Mouse (Mus musculus) heart, adult 2 months (tissue): Measurements from ENCODE around the gene Atp11a. TPM values are rescaled to one million over a fixed set of nuclear protein-coding genes. Genes with fewer than 3 reads are reported as not detected.
A peak's percentile ranks its signal among the peaks of the same experiment; 100 is the strongest.

Experiments
- DNase-seq, 2 experiments: peaks; one replicate each; pipeline ENCODE4 v3.0.0; 2021
- H3K27ac ChIP-seq: fragments of 200-600 bp; 2 replicates; pipeline ENCODE4 v1.8.1; 2022
- H3K27me3 ChIP-seq: fragments of 200-500 bp; 2 replicates; pipeline ENCODE4 v1.6.1; 2012; ENCODE audit warnings: mild to moderate bottlenecking, low read length, inconsistent platforms, mixed read lengths; ENCODE audit not compliant: control insufficient read depth, insufficient read depth
- H3K36me3 ChIP-seq: fragments of 200-500 bp; 2 replicates; pipeline ENCODE4 v1.6.1; 2012; ENCODE audit warnings: low read length, inconsistent platforms; ENCODE audit not compliant: control insufficient read depth, insufficient read depth
- H3K4me1 ChIP-seq: fragments of 200-500 bp; 2 replicates; pipeline ENCODE4 v1.6.1; 2011; ENCODE audit warnings: low read length; ENCODE audit not compliant: control insufficient read depth, insufficient read depth
- H3K4me3 ChIP-seq: fragments of 200-600 bp; 2 replicates; pipeline ENCODE4 v1.8.1; 2022
- H3K79me2 ChIP-seq: fragments of 200-500 bp; replicated peaks from 2 replicates; pipeline ENCODE4 v1.6.1; 2012; ENCODE audit warnings: mild to moderate bottlenecking, inconsistent platforms, low read length, moderate library complexity, mixed read lengths; ENCODE audit not compliant: control insufficient read depth, insufficient read depth
- H3K9ac ChIP-seq: fragments of 200-500 bp; 2 replicates; pipeline ENCODE4 v1.6.1; 2012; ENCODE audit warnings: low read depth, mild to moderate bottlenecking, control low read depth, inconsistent platforms, low read length, mixed read lengths
- CTCF ChIP-seq: fragments of 200-600 bp; IDR thresholded peaks from 2 replicates; pipeline ENCODE4 v1.8.1; 2022; ENCODE audit warnings: antibody characterized with exemption, mild to moderate bottlenecking, moderate library complexity
- EP300 ChIP-seq: fragments of 200-500 bp; IDR thresholded peaks from 2 replicates; pipeline ENCODE4 v1.6.1; 2011; ENCODE audit warnings: low read depth, low read length, control low read depth; ENCODE audit not compliant: insufficient read depth
- POLR2A ChIP-seq: fragments of 200-500 bp; IDR thresholded peaks from 2 replicates; pipeline ENCODE4 v1.6.1; 2011; ENCODE audit warnings: mild to moderate bottlenecking, low read depth, low read length, control low read depth; ENCODE audit not compliant: insufficient read depth
- WGBS: fragments of 180-500 bp; shearing (Covaris S2); methylation state at CpG from one replicate; pipeline ENCODE4 v1.1.7; 2018; 5-methylcytosine and 5-hydroxymethylcytosine counted together
- intact Hi-C: fragments of 180-260 bp; cut with DNase I; formaldehyde crosslinking; loops from one replicate; pipeline ENCODE4 v1.15.1; 2025
- polyA plus RNA-seq: library from polyadenylated mRNA; depleted of rRNA; stranded (reverse); fragments of >200 nt; gene quantifications from 2 replicates; pipeline ENCODE4 v1.2.3, GENCODE M21; 2012
- total RNA-seq, 2 experiments: library from RNA; stranded (reverse); gene quantifications; 2 replicates each; pipeline ENCODE4 v1.2.3; 2021

Atp11a gene
- total and polyA plus RNA-seq, 3 experiments = 56.0 to 80.1 (median 79.5) TPM

DNA sequence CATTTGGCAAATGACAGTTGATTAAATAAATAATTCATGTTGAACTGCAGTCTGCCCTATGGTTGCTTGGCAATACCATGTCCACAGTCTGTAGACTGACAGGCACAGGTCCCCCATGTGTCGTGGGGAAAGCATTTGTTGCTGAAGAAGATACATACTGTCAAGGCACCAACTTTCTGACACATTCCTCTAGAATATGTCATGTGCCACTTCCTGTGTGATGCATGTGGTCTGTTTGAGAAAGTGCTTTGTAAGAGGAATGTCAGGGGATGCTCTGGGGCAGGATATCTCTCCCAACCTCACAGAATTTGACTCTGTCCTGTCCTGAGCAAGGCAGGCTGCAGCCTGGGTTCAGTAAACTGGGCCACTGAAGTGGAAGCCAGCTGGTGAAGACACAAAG lies 72.6 kb downstream of the Atp11a start:
- no peak for DNase-seq
- Histone ChIP-seq H3K36me3 (no peaks in the 10 kb centered on the region), H3K79me2 (no peaks in the 10 kb centered on the region), H3K27ac (no peak overlapping the region), H3K9ac (no peak overlapping the region), H3K27me3 (no peaks in the 10 kb centered on the region), H3K4me3 (no peak overlapping the region), H3K4me1 (peaks cover 3% of the 10 kb centered on the region; the same call in 1 of the 2 replicates)
- TF ChIP-seq CTCF = no peak
- TF ChIP-seq EP300 = no peak
- TF ChIP-seq POLR2A = no peak
- 80% methylated on average over 1 of the region's 1 CpGs for WGBS
- intact Hi-C loops = no loop called here

GRCm38 (mm10) chr8:12831659-12832589 lies 75.1 kb downstream of the Atp11a start:
- WGBS = 91% methylated on average over 7 of the region's 7 CpGs
- Histone ChIP-seq H3K27ac (no peak overlapping the region), H3K79me2 (no peaks in the 10 kb centered on the region), H3K4me3 (no peak overlapping the region), H3K9ac (no peak overlapping the region), H3K27me3 (no peaks in the 10 kb centered on the region), H3K36me3 (no peaks in the 10 kb centered on the region), H3K4me1 (peaks cover 2% of the 10 kb centered on the region; the same call in 1 of the 2 replicates)
- intact Hi-C loops = no loop called here
- TF ChIP-seq EP300 (no peak), POLR2A (no peak), CTCF (no peak)
- DNase-seq = no peak

DNA sequence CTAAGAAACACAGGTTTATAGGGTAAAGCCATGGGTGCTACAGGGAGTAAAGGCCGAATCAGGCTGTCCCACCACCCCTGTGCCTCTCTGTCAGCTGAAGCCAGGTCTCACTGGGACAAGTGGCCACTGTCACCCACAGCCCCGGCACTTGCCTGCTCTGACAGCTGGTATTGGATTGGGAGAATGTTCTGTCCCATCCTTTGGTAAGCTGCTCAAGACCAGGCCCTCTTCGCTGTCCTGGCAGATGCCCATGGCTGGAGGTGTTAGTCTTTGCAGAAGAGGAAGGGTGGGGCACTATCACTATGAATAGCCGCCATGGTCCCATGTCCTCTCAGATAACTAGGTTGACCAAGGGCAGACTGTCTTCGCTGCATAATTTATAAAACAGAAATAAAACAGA lies 76.8 kb downstream of the Atp11a start:
- Histone ChIP-seq H3K4me1 (peaks cover 2% of the 10 kb centered on the region; the same call in 1 of the 2 replicates), H3K9ac (no peak overlapping the region), H3K27ac (peak overlapping the region; percentile 33), H3K79me2 (no peaks in the 10 kb centered on the region), H3K36me3 (no peaks in the 10 kb centered on the region), H3K27me3 (no peaks in the 10 kb centered on the region), H3K4me3 (no peak overlapping the region)
- DNase-seq = peak in 1 of 2 experiments; percentile 50
- intact Hi-C loops = no loop called here
- 52% methylated on average over 5 of the region's 5 CpGs for WGBS
- TF ChIP-seq EP300 = 0 out of 2 replicates have a peak, but pooled peaks have one; percentile 10
- TF ChIP-seq POLR2A = no peak

GRCm38 (mm10) chr8:12840834-12841233 lies 84.0 kb downstream of the Atp11a start:
- H3K36me3 ChIP-seq = no peaks in the 10 kb centered on the region
- H3K9ac ChIP-seq = no peak overlapping the region
- no peaks in the 10 kb centered on the region for H3K79me2 ChIP-seq
- H3K4me3 ChIP-seq = no peak overlapping the region
- no peaks in the 10 kb centered on the region for H3K4me1 ChIP-seq
- intact Hi-C loops = no loop called here
- no peak for TF ChIP-seq EP300
- TF ChIP-seq POLR2A = no peak
- no peak for TF ChIP-seq CTCF
- 92% methylated on average over 7 of the region's 7 CpGs for WGBS
- no peak overlapping the region for H3K27ac ChIP-seq
- no peaks in the 10 kb centered on the region for H3K27me3 ChIP-seq
- DNase-seq = no peak

GRCm38 (mm10) chr8:12842342-12842995 lies 85.7 kb downstream of the Atp11a start:
- no peak for DNase-seq
- 78% methylated on average over 11 of the region's 11 CpGs for WGBS
- Histone ChIP-seq H3K9ac (no peak overlapping the region), H3K27me3 (no peaks in the 10 kb centered on the region), H3K36me3 (no peaks in the 10 kb centered on the region), H3K27ac (no peak overlapping the region), H3K4me1 (no peaks in the 10 kb centered on the region), H3K4me3 (no peak overlapping the region), H3K79me2 (no peaks in the 10 kb centered on the region)
- intact Hi-C loops = no loop called here
- TF ChIP-seq CTCF = no peak
- TF ChIP-seq EP300 = no peak
- TF ChIP-seq POLR2A = no peak
